Mouse (Mus musculus) B cell, adult 62 days (primary cell): Measurements from ENCODE around the gene Slc40a1. TPM values are rescaled to one million over a fixed set of nuclear protein-coding genes. Genes with fewer than 3 reads are reported as not detected.

ENCODE experiments used
- total RNA-seq: library from RNA; stranded (reverse); gene quantifications from 4 replicates; pipeline ENCODE4 v1.2.4, GENCODE M21; 2023

Slc40a1 gene
- total RNA-seq: 7.2 to 11.5 TPM (median 9.1 TPM) in 4 replicates

DNA sequence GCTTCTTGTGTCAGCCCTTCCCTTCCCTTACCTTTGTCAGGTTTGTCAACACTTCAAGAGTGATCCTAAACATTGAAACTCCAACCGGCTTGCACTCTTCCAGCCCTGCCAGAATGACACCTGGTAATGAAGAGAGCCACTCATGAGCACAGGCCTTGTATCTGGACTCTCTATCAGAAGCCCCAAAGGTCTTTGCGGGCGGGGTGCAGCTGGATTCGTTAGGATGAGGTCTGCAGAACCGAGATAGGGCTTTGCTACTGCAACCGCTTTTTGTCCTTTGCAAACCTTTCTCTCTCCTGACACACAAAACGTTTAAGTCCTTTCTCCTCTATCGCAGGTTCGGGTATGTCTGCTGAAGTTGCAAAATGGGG, at the start of gene Slc40a1:
Gene Slc40a1, minus strand, starts transcription at position 131 of the 371 bp plus-strand sequence.

DNA sequence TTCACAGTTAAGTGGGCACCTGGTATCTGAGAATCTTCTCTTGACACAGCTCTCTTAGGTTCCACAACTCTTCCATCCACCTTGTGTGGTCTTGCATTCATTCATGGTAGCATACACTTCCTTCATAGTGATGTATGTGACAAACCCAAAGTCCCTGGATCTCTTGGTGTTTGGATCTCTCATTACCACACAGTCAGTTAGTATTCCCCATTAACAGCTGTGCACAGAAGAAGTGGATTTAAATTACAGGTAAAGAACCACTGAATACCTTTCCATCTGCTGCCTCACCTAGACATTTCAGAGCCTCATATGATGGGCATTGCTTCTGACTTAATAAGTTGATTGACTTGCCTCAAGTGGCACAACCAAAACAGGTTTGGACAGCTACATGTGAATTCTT, 36.1 kb downstream of the Slc40a1 start, which contains the start of gene Gm5269:
Gene Gm5269, minus strand, starts transcription at position 101 of the 400 bp plus-strand sequence.

Other genes starting within 250 kb of the Slc40a1 start
- 52.0 to 58.9 TPM (median 54.4 TPM) in 4 replicates for gene Wdr75, start 131.4 kb downstream of the Slc40a1 start, total RNA-seq
- not detected in 4 replicates for gene Gm5269, start 36.2 kb downstream of the Slc40a1 start, total RNA-seq
- gene Dnah7b, start 139.8 kb upstream of the Slc40a1 start, total RNA-seq: 0.09 to 0.28 TPM (median 0.15 TPM) in 3 of 4 replicates, not detected in the other